15 mouse cellular contexts compared by ENCODE assay signal in the genomic region with DNA sequence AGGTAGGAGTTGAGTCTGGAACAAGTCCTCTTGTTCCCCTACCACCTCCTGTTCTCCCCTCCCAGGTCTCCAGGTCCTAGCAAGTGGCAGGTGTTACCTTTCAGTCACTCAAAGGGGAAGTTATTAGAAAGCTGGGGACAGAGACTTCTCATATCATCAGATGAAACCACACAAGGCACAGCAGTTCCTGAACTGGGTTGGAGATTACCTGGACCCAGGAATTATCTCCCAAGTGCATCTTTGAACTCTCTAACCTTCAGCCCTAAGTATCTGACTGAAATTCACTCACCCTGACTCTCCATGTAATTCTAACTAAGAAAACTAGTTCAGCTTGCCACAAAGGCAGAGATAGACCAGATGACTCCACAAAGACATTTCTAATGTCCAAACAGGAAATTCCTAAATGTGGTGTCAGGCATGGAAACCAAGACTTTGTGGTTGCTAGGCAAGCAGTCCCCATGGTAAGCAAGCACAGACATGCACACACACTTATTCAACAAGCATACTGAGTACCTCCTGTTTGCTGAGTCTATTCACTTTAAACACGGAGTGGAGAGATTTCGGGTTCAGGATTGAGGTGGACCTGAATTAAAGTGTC. TPM values are rescaled to one million over a fixed set of nuclear protein-coding genes. Genes with fewer than 3 reads are reported as not detected.
DNase-seq lines count a peak whose midpoint lies in the region; ATAC-seq lines count a peak whose summit lies in the region.
"Had no signal": no experiment of that assay in that cellular context is flagged by ENCODE, and none has a peak within 500 bp of the region (broad histone marks: within the 10 kb centered on the region; RNA-seq: fewer than 3 reads in every experiment).

No protein-coding gene starts in this region.

- H3K4me3 ChIP-seq in lung, embryonic 16.5 days (ENCODE audit: low read length) = no peak overlapping the region
- no peak overlapping the region for H3K4me3 ChIP-seq in intestine, embryonic 15.5 days (replicated peaks)
- no peak overlapping the region for H3K4me3 ChIP-seq in stomach, embryonic 16.5 days (replicated peaks; ENCODE audit: low read length)
- H3K4me3 ChIP-seq in midbrain, embryonic 10.5 days = no peak overlapping the region
- H3K4me3 ChIP-seq: hindbrain, embryonic 12.5 days; liver, embryonic 13.5 days had no signal

- H3K4me1 ChIP-seq in lung, embryonic 16.5 days (replicated peaks; ENCODE audit: control insufficient read depth, insufficient read depth, low read length) = peaks cover 24% of the 10 kb centered on the region
- peaks cover 19% of the 10 kb centered on the region; the same call in 1 of the 2 replicates for H3K4me1 ChIP-seq in intestine, embryonic 15.5 days (replicated peaks)
- peaks cover 19% of the 10 kb centered on the region for H3K4me1 ChIP-seq in stomach, embryonic 16.5 days (ENCODE audit: control insufficient read depth, insufficient read depth, low read length)
- peaks cover 4% of the 10 kb centered on the region; the same call in 1 of the 2 replicates for H3K4me1 ChIP-seq in midbrain, embryonic 10.5 days

- 35% methylated on average over 2 of the region's 2 CpGs for WGBS in lung, embryonic 16.5 days
- WGBS in intestine, embryonic 15.5 days = 43% methylated on average over 2 of the region's 2 CpGs
- 65% methylated on average over 2 of the region's 2 CpGs for WGBS in stomach, embryonic 16.5 days
- 90% methylated on average over 2 of the region's 2 CpGs for WGBS in midbrain, embryonic 10.5 days

- peak overlapping the region; percentile 89 for H3K27ac ChIP-seq in lung, embryonic 16.5 days (ENCODE audit: low read length)
- H3K27ac ChIP-seq in intestine, embryonic 15.5 days = peak overlapping the region; percentile 84
- H3K27ac ChIP-seq in stomach, embryonic 16.5 days (ENCODE audit: low read length) = peak overlapping the region; percentile 79
- no peak overlapping the region for H3K27ac ChIP-seq in midbrain, embryonic 10.5 days (replicated peaks)
- H3K27ac ChIP-seq: hindbrain, embryonic 12.5 days had no signal

- H3K4me2 ChIP-seq in lung, embryonic 16.5 days (ENCODE audit: low read depth, low read length) = no peak overlapping the region
- 0 out of 2 replicates have a peak overlapping the region, but pooled peaks have one; percentile 12 for H3K4me2 ChIP-seq in intestine, embryonic 15.5 days (replicated peaks)
- H3K4me2 ChIP-seq in stomach, embryonic 16.5 days (ENCODE audit: low read depth, low read length) = no peak overlapping the region
- H3K4me2 ChIP-seq: hindbrain, embryonic 12.5 days; liver, embryonic 13.5 days had no signal

- peak; percentile 20 for ATAC-seq in lung, embryonic 16.5 days (ENCODE audit: low read depth)
- 0 out of 2 replicates have a peak, but pooled peaks have one; percentile 39 for ATAC-seq in common myeloid progenitor, adult 5-6 weeks (replicated peaks; ENCODE audit: low read depth, poor library complexity, severe bottlenecking)
- no peak for ATAC-seq in intestine, embryonic 15.5 days
- ATAC-seq in stomach, embryonic 16.5 days (ENCODE audit: insufficient read depth, low FRiP score) = no peak
- ATAC-seq: midbrain, embryonic 16.5 days had no signal

- DNase-seq in lung, adult 18-20 months = no peak
- DNase-seq in adrenal gland, postnatal 25 days = no peak
- DNase-seq in midbrain, embryonic 10.5 days (ENCODE audit: low spot score) = no peak
- DNase-seq: cerebellum, postnatal 14 days; kidney, postnatal 10 days; liver, embryonic 13.5 days; right cerebral cortex, postnatal 14 days had no signal

- no peaks in the 10 kb centered on the region for H3K36me3 ChIP-seq in lung, embryonic 16.5 days (ENCODE audit: control insufficient read depth, insufficient read depth, low read length)
- no peaks in the 10 kb centered on the region for H3K36me3 ChIP-seq in intestine, embryonic 15.5 days
- no peaks in the 10 kb centered on the region for H3K36me3 ChIP-seq in stomach, embryonic 16.5 days (ENCODE audit: control insufficient read depth, insufficient read depth, low read length)
- H3K36me3 ChIP-seq in midbrain, embryonic 10.5 days = no peaks in the 10 kb centered on the region
- H3K36me3 ChIP-seq: hindbrain, embryonic 12.5 days; liver, embryonic 13.5 days had no signal

- no peaks in the 10 kb centered on the region for H3K9me3 ChIP-seq in lung, embryonic 16.5 days (ENCODE audit: control insufficient read depth, low read length)
- no peaks in the 10 kb centered on the region for H3K9me3 ChIP-seq in intestine, embryonic 15.5 days
- no peaks in the 10 kb centered on the region for H3K9me3 ChIP-seq in stomach, embryonic 16.5 days (replicated peaks; ENCODE audit: control insufficient read depth, low read length)
- no peaks in the 10 kb centered on the region for H3K9me3 ChIP-seq in midbrain, embryonic 10.5 days (replicated peaks)
- H3K9me3 ChIP-seq: hindbrain, embryonic 12.5 days; liver, embryonic 13.5 days had no signal

- H3K27me3 ChIP-seq in lung, embryonic 16.5 days (ENCODE audit: control insufficient read depth, insufficient read depth, low read depth, low read length) = no peaks in the 10 kb centered on the region
- H3K27me3 ChIP-seq in intestine, embryonic 15.5 days (replicated peaks) = no peaks in the 10 kb centered on the region
- no peaks in the 10 kb centered on the region for H3K27me3 ChIP-seq in stomach, embryonic 16.5 days (ENCODE audit: control insufficient read depth, insufficient read depth, low read length)
- no peaks in the 10 kb centered on the region for H3K27me3 ChIP-seq in midbrain, embryonic 10.5 days (ENCODE audit: low read depth, poor library complexity, severe bottlenecking)
- H3K27me3 ChIP-seq: hindbrain, embryonic 12.5 days had no signal

- peak overlapping the region; percentile 13; the same call in 1 of the 2 replicates for H3K9ac ChIP-seq in lung, embryonic 16.5 days (ENCODE audit: low read length)
- H3K9ac ChIP-seq in intestine, embryonic 15.5 days = no peak overlapping the region
- H3K9ac ChIP-seq in stomach, embryonic 16.5 days (ENCODE audit: low read length) = 0 out of 2 replicates have a peak overlapping the region, but pooled peaks have one; percentile 7
- H3K9ac ChIP-seq: hindbrain, embryonic 12.5 days; liver, embryonic 13.5 days had no signal

RNA-seq across cellular contexts. Expression of gene BC017158, which starts 22.3 kb away (rescaled TPM):
- 32.0 and 36.3 TPM in 2 replicates for polyA plus RNA-seq in lung, embryonic 16.5 days (2015; fragmentation: Nextera tagmentation; extraction: Ambion mirVana)
- 20.4 and 30.5 TPM in 2 replicates for total RNA-seq in common myeloid progenitor, adult 5-6 weeks (2017)
- 43.0 and 51.0 TPM in 2 replicates for polyA plus RNA-seq in intestine, embryonic 15.5 days (2015; fragmentation: Nextera tagmentation; extraction: Ambion mirVana)
- polyA plus RNA-seq in stomach, embryonic 16.5 days (2015; fragmentation: Nextera tagmentation; extraction: Ambion mirVana) = 33.6 and 35.5 TPM in 2 replicates
- total RNA-seq in adrenal gland, postnatal 25 days (2021) = 29.0 and 33.5 TPM in 2 replicates
- 24.6 and 26.3 TPM in 2 replicates for polyA plus RNA-seq in midbrain, embryonic 10.5 days (2016; fragmentation: Nextera tagmentation; extraction: Ambion mirVana)

RNA-seq across cellular contexts. Expression of gene Slc5a2, which starts 54.9 kb away (rescaled TPM):
- polyA plus RNA-seq in lung, embryonic 16.5 days (2015; fragmentation: Nextera tagmentation; extraction: Ambion mirVana) = 0.39 TPM in 1 of 2 replicates, not detected in the other
- 0.14 TPM in 1 of 2 replicates, not detected in the other for total RNA-seq in common myeloid progenitor, adult 5-6 weeks (2017)
- 0.20 and 0.24 TPM in 2 replicates for polyA plus RNA-seq in intestine, embryonic 15.5 days (2015; fragmentation: Nextera tagmentation; extraction: Ambion mirVana)
- polyA plus RNA-seq in stomach, embryonic 16.5 days (2015; fragmentation: Nextera tagmentation; extraction: Ambion mirVana) = 0.67 and 0.72 TPM in 2 replicates
- total RNA-seq in adrenal gland, postnatal 25 days (2021) = not detected in 2 replicates
- 0.28 and 0.50 TPM in 2 replicates for polyA plus RNA-seq in midbrain, embryonic 10.5 days (2016; fragmentation: Nextera tagmentation; extraction: Ambion mirVana)
- total RNA-seq: left cerebral cortex, adult 8-10 months; neutrophil, adult 5-6 weeks had no signal
- polyA plus RNA-seq: hindbrain, embryonic 12.5 days; midbrain, embryonic 16.5 days had no signal

Comparison
In these comparisons a context has a peak if more than half of its experiments do, and no peak if none do; other contexts are left out.
1. ATAC-seq: peak in lung, embryonic 16.5 days (single experiment) and common myeloid progenitor, adult 5-6 weeks (single experiment); none in intestine, embryonic 15.5 days (single experiment) and stomach, embryonic 16.5 days (single experiment).